Mouse (Mus musculus) MEL (cell line): ENCODE data around the gene Siglec1.

Experiments used
- CTCF ChIP-seq, 3 experiments: IDR thresholded peaks in 2 of 3; conservative IDR thresholded peaks in 1 of 3; 2 replicates each; pipeline ENCODE4 v1.5.1; 2011 to 2012; ENCODE audit warnings: low read length in 3 of 3, low read depth in 2 of 3, mild to moderate bottlenecking in 2 of 3, improper control_type of control experiment in 1 of 3, inconsistent platforms in 1 of 3, mixed read lengths in 1 of 3, moderate library complexity in 1 of 3; ENCODE audit not compliant: control insufficient read depth in 1 of 3, insufficient read depth in 1 of 3, poor library complexity in 1 of 3, severe bottlenecking in 1 of 3
- MEF2A ChIP-seq: IDR thresholded peaks from 2 replicates; pipeline ENCODE4 v1.6.1; 2014; ENCODE audit warnings: low read depth, mild to moderate bottlenecking, inconsistent platforms, low read length, improper control_type of control experiment; ENCODE audit not compliant: poor library complexity, insufficient replicate concordance, severe bottlenecking; ENCODE audit errors: extremely low read depth
- POLR2A ChIP-seq, 2 experiments: IDR thresholded peaks; 2 replicates each; pipeline ENCODE4 v1.6.1; 2011 to 2012; ENCODE audit warnings: low read length in 2 of 2, mild to moderate bottlenecking in 2 of 2, control low read depth in 1 of 2, improper control_type of control experiment in 1 of 2, low read depth in 1 of 2, moderate library complexity in 1 of 2; ENCODE audit not compliant: control insufficient read depth in 1 of 2, insufficient read depth in 1 of 2, poor library complexity in 1 of 2
- SMC3 ChIP-seq: IDR thresholded peaks from 2 replicates; pipeline ENCODE4 v1.6.1; 2011; ENCODE audit warnings: low read depth, low read length, improper control_type of control experiment
- TAL1 ChIP-seq: IDR thresholded peaks from 2 replicates; pipeline ENCODE4 v1.6.1; 2012; ENCODE audit warnings: mild to moderate bottlenecking, inconsistent platforms, low read length, moderate library complexity, mixed read lengths
- ZC3H11A ChIP-seq: IDR thresholded peaks from 2 replicates; pipeline ENCODE4 v1.6.1; 2012; ENCODE audit warnings: low read depth, mild to moderate bottlenecking, inconsistent platforms, low read length, improper control_type of control experiment

DNA sequence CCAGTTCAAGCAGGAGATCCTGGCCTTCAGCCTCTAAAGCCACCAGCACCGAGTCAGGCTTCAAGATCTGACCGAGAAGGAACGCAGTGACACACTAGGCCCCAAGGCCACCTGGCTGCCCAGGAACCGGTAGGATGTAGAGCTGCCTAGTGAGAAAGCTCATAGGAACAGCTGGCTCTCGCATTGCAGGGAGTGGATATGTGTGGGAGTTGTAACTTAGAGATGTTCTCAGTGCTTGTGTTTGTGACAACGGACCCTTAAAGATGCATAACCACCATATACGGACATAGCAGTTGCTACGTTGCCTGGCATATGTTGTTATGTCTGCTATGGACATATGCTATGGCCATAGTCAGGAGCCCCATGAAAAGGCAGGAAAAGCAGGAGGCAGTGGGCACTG is 27.9 kb downstream of the Siglec1 start:
- TF ChIP-seq SMC3 (no peak), CTCF (IDR thresholded peaks at IDR 0.05 in 2 of 3, conservative IDR thresholded peaks at IDR 0.05 in 1 of 3; ENCODE audit: control insufficient read depth in 1 of 3, insufficient read depth in 1 of 3, low read depth in 2 of 3, low read length in 3 of 3, poor library complexity in 1 of 3, severe bottlenecking in 1 of 3) (no peak), ZC3H11A (no peak), POLR2A (IDR thresholded peaks at IDR 0.05; ENCODE audit: control insufficient read depth in 1 of 2, insufficient read depth in 1 of 2, low read depth in 1 of 2, low read length in 2 of 2, poor library complexity in 1 of 2) (no peak), TAL1 (no peak), MEF2A (no peak)
